Mouse (Mus musculus) C2C12 (cell line): ENCODE results near the gene Daam1.

ENCODE experiments used
- CTCF ChIP-seq: IDR thresholded peaks from one replicate; pipeline ENCODE4 v1.5.1; 2011; ENCODE audit not compliant: control insufficient read depth, insufficient read depth, insufficient read length
- USF1 ChIP-seq: IDR thresholded peaks from one replicate; pipeline ENCODE4 v1.6.1; 2011; ENCODE audit warnings: low read depth, mild to moderate bottlenecking, control low read depth, moderate library complexity

DNA sequence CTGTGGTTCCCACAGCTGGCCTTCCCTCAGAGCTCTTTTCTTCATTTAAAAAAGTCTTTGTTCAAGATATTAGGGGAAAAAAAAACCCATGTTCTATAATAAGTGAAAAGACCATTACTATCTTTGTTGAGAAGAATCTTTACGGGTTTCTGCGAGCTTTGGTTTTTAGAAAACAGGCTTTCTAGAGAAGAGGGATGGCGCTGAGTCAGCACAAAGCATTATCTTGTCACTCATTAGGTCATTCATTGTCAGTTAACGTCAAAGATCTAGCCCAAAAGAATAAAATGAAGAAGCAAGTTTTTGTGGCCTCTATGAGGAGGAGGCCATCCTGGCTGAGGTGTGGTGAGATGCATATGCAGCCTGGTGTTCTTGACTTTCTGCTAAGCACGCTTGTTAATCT is 78.1 kb downstream of the Daam1 start:
- TF ChIP-seq USF1 = no peak
- no peak for TF ChIP-seq CTCF
